Mouse (Mus musculus) cerebellum, adult 2 months (tissue): ENCODE measurements around the gene Rab5b.

Experiments
- CTCF ChIP-seq: fragments of 200-500 bp; IDR thresholded peaks from 2 replicates; pipeline ENCODE4 v1.5.1; 2011; ENCODE audit warnings: low read depth, mild to moderate bottlenecking, control low read depth, low read length, moderate library complexity, borderline replicate concordance; ENCODE audit not compliant: insufficient read depth
- POLR2A ChIP-seq: fragments of 200-500 bp; IDR thresholded peaks from 2 replicates; pipeline ENCODE4 v1.6.1; 2011; ENCODE audit warnings: low read length, control low read depth, borderline replicate concordance; ENCODE audit not compliant: insufficient read depth

DNA sequence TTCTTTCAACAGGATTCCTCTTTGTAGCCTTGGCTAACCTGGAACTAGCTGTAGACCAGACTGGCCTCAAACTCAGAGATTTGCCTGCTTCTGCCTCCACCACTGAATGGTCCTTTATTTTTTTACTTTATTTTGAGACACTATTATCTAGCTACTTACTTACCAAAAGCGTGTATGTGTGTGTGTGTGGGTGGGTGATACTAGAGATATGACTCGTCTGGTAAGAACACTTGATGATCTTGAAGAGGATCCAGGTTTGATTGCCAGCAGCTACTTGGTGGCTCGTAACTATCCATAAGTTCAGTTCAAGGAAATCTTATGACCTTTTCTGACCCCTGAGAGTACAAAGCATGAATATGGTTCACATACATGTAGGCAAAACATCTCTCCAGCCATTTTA is 30.8 kb downstream of the Rab5b start:
- TF ChIP-seq CTCF: no peak
- no peak for TF ChIP-seq POLR2A
